Mouse (Mus musculus) naive thymus-derived CD4-positive, alpha-beta T cell, adult 5 months (primary cell): Measurements from ENCODE around the gene BC028528. TPM values are rescaled to one million over a fixed set of nuclear protein-coding genes. Genes with fewer than 3 reads are reported as not detected.

ENCODE experiments used
- polyA plus RNA-seq: library from polyadenylated mRNA; unstranded; fragments of 100-300 nt; shearing (Covaris generic); gene quantifications from one replicate; pipeline ENCODE4 v1.2.1, GENCODE M21; 2017

The BC028528 gene
- not detected for polyA plus RNA-seq

GRCm38 (mm10) chr3:95891211-95892065 is at the start of gene BC028528:
Gene BC028528 (minus strand): TSS chr3:95892005.

GRCm38 (mm10) chr3:95928658-95929503 is 37.1 kb upstream of the BC028528 start, which contains the start of gene Anp32e:
Gene Anp32e (plus strand): TSS chr3:95929246.

GRCm38 (mm10) chr3:95904568-95904967 is 12.8 kb upstream of the BC028528 start, which contains the start of gene Car14:
Gene Car14 (minus strand): TSS chr3:95904691.

GRCm38 (mm10) chr3:95893606-95894316 is 2.0 kb upstream of the BC028528 start, which contains the start of gene Aph1a:
Gene Aph1a (plus strand): TSS chr3:95893969.

GRCm38 (mm10) chr3:95881979-95882815 is 9.6 kb downstream of the BC028528 start, which contains the start of gene Ciart:
Gene Ciart (minus strand): TSS chr3:95882251.

GRCm38 (mm10) chr3:95871392-95871867 is 20.4 kb downstream of the BC028528 start, which contains the start of gene Mrps21:
Gene Mrps21 (minus strand): TSS chr3:95871519.

GRCm38 (mm10) chr3:95855502-95856089 is 36.2 kb downstream of the BC028528 start, which contains the start of gene Prpf3:
Gene Prpf3 (minus strand): TSS chr3:95855885.

Other genes with a start within 250 kb of the BC028528 start
- gene Mcl1, start 233.2 kb downstream of the BC028528 start, polyA plus RNA-seq = 715 TPM
- gene Adamtsl4, start 204.1 kb downstream of the BC028528 start, polyA plus RNA-seq = 8.3 TPM
- 95.4 TPM for gene Ecm1, start 152.4 kb downstream of the BC028528 start, polyA plus RNA-seq
- 60.4 TPM for gene Tars2, start 131.8 kb downstream of the BC028528 start, polyA plus RNA-seq
- gene Rprd2, start 73.1 kb downstream of the BC028528 start, polyA plus RNA-seq = 60.5 TPM
- gene Prpf3, start 36.1 kb downstream of the BC028528 start, polyA plus RNA-seq = 52.1 TPM
- 99.3 TPM for gene Mrps21, start 20.5 kb downstream of the BC028528 start, polyA plus RNA-seq
- gene Ciart, start 9.8 kb downstream of the BC028528 start, polyA plus RNA-seq = 16.8 TPM
- 26.9 TPM for gene Aph1a, start 2.0 kb upstream of the BC028528 start, polyA plus RNA-seq
- gene Car14, start 12.7 kb upstream of the BC028528 start, polyA plus RNA-seq = not detected
- 243 TPM for gene Anp32e, start 37.2 kb upstream of the BC028528 start, polyA plus RNA-seq
- 4.0 TPM for gene Plekho1, start 104.0 kb upstream of the BC028528 start, polyA plus RNA-seq
- 15.4 TPM for gene Vps45, start 166.5 kb upstream of the BC028528 start, polyA plus RNA-seq
- 14.3 TPM for gene Otud7b, start 212.5 kb upstream of the BC028528 start, polyA plus RNA-seq